Mouse (Mus musculus): Measurements from ENCODE around the gene Rexo1.

The Rexo1 gene

DNA sequence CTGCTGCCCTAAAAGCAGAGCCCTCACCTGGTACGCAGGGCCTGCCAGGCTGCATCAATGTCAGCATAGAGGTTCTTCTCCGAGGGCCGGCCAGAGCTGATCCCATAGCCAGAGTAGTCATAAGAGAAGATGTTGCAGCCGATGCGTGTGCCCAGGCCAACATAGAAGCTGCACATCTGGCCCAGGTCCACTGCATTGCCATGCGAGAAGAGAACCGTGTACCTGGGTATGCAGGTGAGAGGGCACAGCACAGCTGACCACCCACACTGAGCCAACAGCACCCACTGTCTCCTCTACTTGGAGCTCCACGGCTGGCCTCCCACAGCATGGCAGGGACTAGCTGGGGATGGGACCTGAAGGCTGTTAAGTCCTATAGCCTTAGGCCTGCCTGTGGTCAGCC, 24.2 kb upstream of the Rexo1 start:
- in situ Hi-C loops (cut with MboI, MseI), result no loop called here

DNA sequence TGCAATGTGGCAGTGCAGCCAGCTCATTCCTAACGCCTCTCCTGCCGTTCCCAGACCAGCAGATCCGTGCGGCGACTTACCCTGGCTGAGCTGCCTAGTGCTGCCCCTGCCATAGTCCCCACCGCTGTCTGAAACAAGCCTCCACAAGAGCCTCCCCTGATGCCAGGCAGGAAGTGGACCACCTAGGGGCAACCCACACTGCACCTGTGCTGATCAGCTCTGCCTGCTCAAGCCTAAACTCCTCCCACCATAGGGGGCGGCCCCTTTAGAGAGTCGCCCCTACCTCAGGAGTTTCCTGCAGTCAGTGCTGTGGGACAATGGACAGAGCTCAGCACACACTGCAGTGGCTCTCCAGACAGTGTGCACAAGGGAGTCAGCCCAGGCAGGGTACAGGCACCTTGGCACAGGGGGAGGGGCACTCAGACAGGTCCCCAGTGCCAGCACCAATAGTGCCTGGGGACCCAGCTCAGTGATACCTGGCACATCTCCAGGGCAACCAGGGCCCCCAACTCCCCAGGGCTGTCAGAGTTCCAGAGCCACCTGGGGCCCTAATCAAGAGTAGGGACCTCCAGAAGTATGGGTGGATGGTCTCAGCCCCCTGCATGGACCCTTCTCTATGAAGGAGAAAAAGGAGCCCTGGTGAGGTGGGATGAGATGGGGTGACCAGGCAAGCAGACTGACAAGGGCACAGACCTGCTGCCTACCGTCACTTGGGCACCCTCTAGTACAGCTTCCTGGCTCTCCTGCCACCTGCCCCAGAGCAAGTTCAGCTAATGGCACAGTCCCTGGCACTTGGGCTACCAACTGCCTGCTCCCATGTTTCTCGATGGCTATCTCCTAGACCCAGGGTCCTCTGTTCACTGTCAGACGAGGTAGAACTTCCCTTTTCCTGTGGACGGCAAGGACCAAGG, 23.5 kb upstream of the Rexo1 start:
- in situ Hi-C loops (cut with MboI, MseI), result no loop called here

DNA sequence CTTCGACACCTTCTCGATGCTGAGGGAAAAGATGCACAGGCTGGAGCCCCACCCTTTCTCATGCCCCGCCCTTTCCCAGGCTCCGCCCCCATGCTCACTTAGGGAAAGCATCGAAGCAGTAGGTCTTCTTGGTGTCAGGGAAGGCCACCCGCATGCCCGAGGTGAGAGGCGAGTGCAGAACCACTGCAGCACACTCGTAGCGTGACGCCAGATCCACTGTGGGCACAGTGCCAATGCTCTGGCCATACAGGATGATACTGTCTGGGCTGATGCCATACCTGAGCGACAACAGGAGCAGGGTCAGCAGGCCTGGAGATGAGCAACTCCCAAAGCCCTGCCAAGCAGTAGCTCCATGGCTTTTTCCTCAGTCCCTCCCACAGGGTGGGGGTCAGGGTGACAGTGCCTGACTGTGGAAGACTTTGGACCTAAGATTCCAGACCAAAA, 22.7 kb upstream of the Rexo1 start:
- in situ Hi-C loops (cut with MboI, MseI), result no loop called here

DNA sequence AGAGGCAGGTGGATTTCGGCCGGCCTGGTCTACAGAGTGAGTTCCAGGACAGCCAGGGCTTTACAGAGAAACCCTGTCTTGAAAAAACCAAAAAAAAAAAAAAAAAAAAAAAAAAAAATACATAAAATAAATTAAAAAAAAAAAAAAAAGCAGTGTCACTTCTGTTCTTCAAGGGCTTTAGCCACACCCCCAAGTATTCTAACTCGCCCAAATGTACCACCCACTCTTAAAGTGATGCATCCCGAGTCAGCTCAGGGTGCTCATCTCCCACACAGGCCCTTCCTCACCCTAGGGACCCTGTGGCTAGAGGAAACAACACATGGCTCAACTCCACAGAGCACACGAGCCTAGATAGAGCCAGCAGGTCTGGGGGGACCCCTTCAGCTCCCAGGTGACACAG, 21.7 kb upstream of the Rexo1 start:
- in situ Hi-C loops (cut with MboI, MseI), result no loop called here

DNA sequence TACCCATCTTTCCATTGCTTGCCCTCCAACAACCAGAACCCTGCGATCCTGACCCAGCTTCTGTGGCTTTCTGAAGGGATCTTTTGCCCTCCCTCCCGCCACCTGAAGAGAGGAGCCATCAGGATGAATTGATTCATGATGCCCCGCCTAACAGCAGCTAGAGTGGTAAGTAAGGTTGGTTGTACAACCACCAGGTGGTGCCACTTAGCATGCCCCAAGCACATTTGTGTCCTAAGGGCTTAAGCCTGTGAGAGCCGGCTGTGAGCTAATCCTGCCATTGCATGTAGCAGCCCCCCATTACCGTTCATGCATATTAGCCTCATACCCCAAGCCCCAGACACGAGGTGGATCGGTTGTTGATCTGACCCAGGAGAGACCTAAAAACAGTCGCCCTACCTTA, 17.6 kb upstream of the Rexo1 start:
- in situ Hi-C loops (cut with MboI, MseI), result loop anchor here (5.0 kb wide), 1 partner anchor 98 kb away; the partner anchor contains the start of gene Mknk2

DNA sequence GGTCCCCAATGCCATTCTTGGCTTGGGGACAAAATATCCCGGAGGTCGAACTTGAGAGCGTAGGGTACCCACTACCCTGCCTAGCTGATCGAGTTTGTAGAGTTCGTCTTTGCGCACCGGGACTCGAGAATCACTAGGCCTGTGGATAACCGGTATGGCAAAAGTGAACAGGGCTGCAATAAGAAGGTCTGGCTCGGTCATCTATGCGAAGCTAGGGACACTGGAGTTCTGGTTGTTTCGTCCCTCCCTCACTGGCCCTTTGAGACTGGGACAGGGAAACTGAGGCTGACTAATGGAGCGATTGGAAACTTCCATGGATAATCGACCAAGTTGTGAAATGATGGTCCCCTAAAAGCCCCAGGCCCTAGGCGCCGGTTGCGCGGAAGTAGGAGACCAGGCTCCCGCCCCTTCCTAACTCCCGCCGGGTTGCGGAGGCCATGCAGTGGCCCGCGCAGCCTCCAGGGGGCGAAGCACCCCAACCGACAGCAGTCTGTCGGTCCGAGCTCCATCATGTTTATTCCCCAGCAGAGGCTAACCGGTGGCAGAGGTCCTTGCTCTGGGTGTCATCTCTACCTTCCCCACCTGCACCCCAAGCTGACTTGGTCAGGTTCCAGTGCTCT, 16.9 kb upstream of the Rexo1 start:
- in situ Hi-C loops (cut with MboI, MseI), result loop anchor here (5.0 kb wide), 1 partner anchor 99 kb away; the partner anchor contains the start of gene Mknk2

DNA sequence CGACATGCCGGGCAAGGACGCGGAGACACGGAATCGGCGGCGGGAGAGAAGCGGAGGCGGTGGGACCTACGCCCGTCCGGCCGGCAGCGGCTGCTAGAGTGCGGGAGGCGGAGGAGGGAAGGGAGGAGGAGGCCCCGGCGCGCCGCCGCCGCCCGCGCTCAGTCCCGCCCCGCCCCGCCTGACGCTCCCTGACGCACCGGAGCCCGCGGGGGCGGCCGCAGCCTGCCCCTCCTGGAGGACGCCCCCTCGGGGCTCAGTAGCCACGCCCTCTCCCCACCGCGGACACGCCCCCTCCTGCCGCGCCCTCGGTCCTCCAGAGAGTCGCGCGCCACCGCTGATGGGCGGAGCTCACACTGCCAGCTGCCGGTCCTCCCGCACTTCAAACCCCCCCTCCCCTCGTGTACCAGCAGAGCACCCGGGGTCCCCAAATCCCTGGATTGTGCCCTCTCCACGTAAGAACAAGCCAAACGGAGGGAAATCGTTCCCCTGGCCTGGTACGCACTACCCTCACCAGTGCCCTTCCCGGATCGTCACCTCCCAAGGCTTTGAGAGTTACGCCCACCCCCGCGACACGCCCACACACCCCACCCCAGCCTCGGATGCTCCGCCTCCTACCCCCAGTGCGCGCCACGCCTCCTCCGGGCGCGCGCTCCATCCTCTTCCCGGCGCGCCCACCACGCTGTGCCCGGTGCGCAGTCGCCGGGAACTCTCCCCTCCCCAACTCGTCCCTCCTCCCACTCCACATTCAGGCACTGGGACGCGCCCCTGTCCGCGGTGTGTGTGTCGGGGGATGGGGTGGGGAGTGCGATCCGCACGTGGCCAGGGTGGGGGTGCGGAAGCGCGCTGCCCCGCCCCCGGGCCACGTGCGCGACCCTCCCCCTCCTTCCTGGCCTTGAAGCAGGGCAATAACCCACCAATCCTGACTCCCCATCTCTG, 16.1 kb upstream of the Rexo1 start, which contains the start of gene Klf16:
TSS of gene Klf16 (minus strand) at position 127 of the 936 bp plus-strand sequence.
- in situ Hi-C loops (cut with MboI, MseI), result loop anchor here (5.0 kb wide), 1 partner anchor 100 kb away; the partner anchor contains the start of gene Mknk2

DNA sequence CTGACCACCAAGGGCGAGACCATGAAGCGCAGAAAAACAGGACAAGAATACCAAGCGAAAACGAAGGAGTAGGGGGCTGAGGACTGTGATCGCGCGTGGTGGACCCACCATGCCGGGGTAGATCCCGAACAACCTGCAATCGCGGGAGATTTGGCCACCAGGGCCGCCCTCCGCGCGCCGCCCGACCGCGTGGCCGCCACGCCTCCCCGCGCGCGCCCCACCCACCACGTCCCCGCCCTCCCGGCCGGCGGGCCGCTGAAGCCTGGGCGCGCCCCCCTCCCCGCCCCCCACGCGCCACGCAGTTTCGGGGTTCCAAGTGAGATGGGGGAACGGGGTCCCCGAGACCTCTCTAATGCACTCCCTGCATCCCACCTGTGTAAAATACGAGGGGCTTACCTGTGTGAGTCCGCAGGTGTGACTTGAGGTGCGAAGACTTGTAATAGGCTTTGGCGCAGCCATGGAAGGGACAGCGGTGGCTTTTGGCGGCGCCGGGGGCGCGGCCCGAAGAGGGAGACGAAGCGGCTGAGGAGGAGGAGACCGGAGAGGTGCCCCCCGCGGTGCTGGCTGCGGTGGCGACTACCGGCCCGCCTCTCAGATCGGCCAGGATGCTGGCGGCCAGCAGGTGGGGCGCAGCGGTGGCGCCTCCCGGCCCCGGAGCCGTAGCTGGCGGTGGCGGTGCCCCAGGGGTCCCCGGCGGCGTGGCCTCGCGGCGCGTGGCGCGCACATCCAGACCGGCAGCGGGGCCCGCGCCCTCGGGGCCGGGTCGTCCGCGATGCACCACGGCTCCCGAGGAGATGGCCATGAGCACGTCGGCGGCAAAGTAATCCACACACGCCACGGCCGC, 15.2 kb upstream of the Rexo1 start:
- in situ Hi-C loops (cut with MboI, MseI), result loop anchor here (5.0 kb wide), 1 partner anchor 101 kb away; the partner anchor contains the start of gene Mknk2

DNA sequence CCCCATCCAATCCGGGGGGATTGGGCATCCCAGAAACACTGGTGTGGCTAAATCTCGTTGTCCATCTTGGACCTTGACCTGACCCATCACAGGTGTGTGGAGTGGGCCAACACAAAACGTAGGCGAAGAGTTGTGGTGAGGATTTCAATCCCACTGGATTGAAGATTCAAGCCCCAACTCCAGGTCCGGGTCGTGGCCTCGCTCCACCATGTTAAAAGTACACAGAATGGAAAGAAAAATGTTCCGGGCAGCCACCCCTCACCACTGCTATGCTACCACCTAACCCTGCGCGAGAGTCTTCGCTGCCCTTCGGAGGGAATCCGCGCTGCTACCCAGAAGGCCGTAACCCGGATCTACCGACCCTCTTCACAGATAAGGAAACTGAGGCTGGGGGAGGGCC, 14.6 kb upstream of the Rexo1 start:
- in situ Hi-C loops (cut with MboI, MseI), result loop anchor here (5.0 kb wide), 1 partner anchor 101 kb away; the partner anchor contains the start of gene Mknk2

DNA sequence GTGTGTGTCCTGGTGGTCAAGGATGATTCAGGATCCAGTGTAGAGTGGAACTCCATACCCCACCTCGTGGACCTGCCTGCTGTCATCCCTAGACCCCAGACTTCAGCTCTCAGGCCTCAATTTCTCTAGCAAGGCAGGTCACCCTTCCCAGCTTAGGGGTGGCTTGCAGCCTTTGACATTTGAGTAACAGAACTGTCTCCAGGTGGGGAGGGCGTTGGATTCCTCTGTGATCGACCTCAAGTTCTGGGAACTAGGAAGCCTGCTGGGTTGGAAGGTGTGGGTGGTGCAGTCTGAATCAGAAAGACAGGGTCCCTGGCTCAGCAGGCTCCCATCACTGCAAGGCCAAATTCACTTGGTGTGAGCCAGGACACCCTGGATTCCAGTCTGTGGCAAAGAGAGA, 13.5 kb upstream of the Rexo1 start:
- in situ Hi-C loops (cut with MboI, MseI), result loop anchor here (5.0 kb wide), 1 partner anchor 102 kb away; the partner anchor contains the start of gene Mknk2

DNA sequence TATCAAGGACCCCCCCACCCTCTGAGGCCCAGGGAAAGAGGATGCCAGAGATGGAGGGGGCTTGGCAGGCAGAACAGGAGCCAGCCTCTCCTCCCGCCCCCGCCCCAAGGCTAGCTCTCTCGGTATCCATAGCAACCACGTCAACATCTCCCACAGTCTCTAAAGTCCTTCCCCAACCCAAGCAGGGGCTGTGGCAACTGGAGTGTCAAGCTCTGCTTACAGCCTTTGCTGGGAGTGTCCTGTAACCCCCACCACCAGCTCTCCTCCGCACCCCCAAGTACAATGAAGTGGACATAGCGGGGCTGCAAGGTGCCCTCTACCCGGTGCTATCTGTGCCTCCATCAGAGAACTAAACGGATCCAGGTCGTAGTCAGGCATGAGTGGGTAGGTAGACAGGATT, 12.6 kb upstream of the Rexo1 start:
- in situ Hi-C loops (cut with MboI, MseI), result no loop called here

DNA sequence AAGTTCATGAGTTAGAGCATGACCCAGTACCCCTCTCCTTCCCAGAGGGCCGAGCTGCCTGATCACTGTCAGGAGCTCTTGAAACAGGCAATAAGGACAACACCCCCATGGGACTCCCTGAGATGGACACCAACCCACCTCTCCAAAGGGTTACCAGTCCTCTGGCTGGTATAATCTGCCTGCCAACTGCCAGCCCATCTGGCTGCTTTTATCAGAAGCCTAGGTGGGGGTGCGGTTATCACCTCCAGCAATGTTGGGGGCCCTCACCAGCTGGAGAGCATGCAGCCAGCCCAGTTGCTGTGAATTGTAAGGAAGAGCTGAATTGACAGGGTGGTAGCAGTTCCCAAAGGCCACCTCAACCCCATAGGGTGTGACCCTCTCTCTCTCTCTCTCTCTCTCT, 11.1 kb upstream of the Rexo1 start:
- in situ Hi-C loops (cut with MboI, MseI), result no loop called here

DNA sequence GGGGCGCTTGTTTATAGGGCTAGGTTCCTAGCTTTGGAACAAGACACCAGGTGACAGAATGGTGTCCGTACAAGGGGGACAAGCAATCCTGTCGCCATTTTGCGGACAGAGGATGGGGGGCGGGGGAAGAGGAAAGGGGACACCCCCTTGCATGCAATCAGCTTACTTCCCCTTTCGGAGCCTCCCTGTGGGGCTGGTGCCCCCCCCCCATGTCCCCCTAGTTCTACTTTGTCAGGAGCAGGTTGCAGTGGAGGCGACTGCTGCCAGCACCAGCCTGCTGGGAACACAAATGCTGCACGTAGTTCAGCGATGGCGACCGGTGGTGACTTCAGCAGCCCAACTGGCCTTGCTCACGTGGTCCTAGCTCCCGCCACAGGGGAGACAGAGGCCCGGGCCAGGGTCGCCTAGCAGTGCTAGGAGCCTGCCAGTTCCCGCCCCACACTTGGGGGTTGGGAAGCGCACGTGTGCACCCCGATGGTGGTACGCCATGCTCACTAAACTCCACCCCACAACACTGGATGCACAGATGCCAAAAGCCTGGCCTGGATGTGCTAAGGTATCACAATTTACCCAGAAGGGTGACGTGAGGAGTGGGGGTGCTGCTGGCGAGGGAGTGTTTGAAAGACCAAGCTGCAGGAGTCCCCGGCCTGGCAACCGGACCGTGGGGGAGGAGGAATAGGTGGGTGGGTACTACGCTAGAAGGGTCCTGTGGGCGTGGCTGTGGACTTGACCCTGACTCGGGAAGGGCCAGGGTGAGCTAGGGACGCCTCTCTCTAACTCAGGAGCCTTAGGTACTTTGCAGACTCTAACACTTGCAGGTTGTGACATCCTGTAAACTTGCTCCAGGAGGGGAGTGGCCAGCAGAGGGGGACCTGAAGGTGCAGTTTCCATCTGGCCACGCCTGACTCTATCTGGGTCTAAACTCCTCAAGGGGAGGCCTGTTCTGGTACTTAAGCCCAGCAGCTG, 9.8 kb upstream of the Rexo1 start:
- in situ Hi-C loops (cut with MboI, MseI), result no loop called here

DNA sequence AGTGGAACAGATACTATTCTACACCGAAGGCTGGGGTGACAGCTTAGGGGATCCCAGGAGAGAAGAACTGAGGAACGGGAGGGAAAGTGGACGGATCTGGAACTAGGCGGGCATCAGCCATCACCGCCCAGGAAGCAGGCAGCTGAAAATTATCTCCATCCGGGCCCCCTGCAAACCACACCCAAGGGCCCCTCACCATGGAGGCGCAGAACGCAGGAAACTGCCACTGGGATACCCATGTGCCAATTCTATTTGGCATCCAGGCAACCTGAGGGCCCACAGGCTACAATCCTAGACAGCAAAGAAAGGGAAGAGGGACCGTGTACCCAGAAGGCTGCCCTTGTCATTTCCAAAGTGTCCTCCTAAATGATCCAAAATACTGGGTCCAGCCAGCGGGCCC, 9.1 kb upstream of the Rexo1 start:
- in situ Hi-C loops (cut with MboI, MseI), result no loop called here

DNA sequence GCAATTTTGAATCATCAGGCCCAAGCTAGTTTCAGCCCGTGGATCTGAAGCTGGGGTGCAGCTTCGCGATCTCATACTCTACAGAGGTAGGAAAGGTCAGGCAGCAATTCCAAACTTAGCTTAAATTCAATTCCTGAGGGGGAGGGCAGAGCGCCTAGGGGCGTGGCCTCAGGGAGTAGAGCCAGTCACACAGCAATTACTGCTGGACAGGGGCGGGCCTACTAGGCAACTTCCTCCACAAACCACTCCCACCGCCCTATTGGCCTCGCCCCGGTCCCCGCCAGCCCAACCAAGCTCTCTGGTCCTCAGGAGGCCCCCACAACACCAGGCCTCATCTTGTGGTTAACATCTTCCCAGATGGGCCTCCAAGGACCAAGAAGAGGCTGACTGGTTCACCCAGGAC, 8.3 kb upstream of the Rexo1 start:
- in situ Hi-C loops (cut with MboI, MseI), result no loop called here

DNA sequence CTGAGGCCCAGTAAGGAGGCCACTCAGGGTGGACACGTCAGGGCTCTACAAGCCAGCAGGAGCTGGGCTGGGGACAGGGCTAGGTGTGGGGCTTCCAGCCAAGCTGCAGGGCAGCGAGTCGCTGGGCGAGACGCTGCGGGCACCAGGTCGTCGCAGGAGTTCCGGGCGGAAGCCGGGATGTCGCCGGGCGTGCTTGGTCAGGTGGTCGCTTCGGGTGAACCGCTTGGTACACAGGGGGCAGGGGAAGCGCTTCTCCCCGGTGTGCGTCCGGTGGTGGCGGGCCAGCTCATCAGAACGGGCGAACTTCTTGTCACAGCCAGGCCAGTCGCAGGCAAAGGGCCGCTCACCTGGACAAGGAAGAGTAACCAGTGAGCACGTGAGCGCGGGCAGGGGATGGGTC, 7.5 kb upstream of the Rexo1 start:
- in situ Hi-C loops (cut with MboI, MseI), result no loop called here

DNA sequence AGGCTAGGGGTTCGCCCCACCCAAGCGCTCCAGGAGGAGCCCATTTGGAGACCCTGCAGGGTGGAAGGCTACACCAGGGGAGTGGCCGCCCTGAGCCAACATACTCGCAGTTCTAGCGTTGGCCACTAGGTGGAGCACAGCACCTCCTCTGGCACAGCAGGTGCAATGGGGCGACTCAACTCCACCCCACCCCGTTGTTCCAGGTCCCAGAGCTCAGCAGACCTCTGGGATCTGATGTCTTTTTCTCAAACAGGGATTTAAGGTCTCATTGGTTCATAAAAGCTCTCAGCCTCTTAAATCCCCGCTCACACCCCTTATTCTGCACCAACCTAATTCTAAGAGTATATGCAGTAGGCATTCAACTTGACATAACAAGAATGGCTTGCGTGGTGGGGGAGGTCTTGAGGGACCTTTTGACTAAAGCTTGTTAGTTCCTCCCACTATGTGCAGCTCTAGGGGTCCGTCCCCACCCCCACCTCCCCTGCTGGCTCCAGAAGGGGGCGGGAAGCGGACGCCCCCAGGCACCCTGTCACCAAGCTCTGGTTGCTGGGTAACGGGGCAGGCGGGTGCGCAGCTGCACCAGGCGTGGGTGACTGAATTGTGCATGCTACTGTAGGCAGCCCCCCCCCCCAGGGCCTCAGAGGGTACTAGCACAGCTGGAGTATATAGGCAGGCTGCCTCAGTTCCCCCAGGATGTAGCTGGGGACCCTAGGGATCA, 5.2 kb upstream of the Rexo1 start:
- in situ Hi-C loops (cut with MboI, MseI), result no loop called here

DNA sequence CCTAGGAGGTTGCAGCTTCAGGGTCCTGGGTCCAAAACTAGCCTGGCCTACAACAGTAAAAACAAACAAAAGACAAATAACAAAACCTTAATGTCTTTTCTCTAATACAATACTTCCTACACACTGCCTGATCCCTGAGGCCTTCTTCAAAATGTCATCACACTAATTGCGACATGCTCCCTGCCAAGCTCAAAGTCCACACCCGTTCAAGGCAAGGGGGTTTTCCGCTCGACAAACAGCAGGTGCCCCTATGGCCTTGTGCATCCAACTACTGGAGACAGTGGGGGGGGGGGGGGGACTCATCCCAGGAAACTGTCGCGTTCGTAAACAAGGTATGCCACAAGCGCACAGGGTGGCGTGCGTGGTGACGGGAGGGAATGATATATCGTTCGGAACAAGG, 739 bp downstream of the Rexo1 start:
- in situ Hi-C loops (cut with MboI, MseI), result no loop called here

DNA sequence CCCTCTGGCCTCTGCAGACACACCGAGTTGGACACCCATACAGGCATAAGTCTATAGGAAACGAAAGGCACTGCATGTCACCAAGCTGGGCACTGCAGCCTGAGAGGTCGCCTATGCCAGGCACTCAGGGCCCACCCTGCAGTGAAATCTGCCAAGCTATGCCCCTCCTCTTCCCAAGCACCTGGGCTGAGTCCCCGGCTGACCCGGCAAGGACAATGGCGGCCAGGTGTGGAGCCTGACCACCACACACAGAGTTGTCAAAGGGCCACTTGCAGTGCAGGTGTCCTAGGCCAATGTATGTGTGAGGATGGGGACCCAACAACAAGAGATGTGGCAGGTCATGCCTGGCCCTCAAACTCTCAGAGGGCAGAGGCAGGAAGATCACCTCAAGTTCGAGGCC, 1.9 kb downstream of the Rexo1 start:
- in situ Hi-C loops (cut with MboI, MseI), result no loop called here

Measured in T-helper 1 cell (primary cell).